Mouse (Mus musculus) MEL (cell line): Measurements from ENCODE around the gene Mgst3.

ENCODE experiments used
- CHD1 ChIP-seq: IDR thresholded peaks from 2 replicates; pipeline ENCODE4 v1.6.1; 2012; ENCODE audit warnings: low read depth, mild to moderate bottlenecking, inconsistent platforms, low read length, improper control_type of control experiment
- CTCF ChIP-seq, 3 experiments: IDR thresholded peaks in 2 of 3; conservative IDR thresholded peaks in 1 of 3; 2 replicates each; pipeline ENCODE4 v1.5.1; 2011 to 2012; ENCODE audit warnings: low read length in 3 of 3, low read depth in 2 of 3, mild to moderate bottlenecking in 2 of 3, improper control_type of control experiment in 1 of 3, inconsistent platforms in 1 of 3, mixed read lengths in 1 of 3, moderate library complexity in 1 of 3; ENCODE audit not compliant: control insufficient read depth in 1 of 3, insufficient read depth in 1 of 3, poor library complexity in 1 of 3, severe bottlenecking in 1 of 3
- KAT2A ChIP-seq: conservative IDR thresholded peaks from 2 replicates; pipeline ENCODE4 v1.6.1; 2012; ENCODE audit warnings: low read depth, low read length, improper control_type of control experiment, inconsistent platforms
- MYC ChIP-seq: IDR thresholded peaks from 2 replicates; pipeline ENCODE4 v1.6.1; 2011; ENCODE audit warnings: low read depth, mild to moderate bottlenecking, low read length, improper control_type of control experiment, moderate library complexity
- NELFE ChIP-seq: IDR thresholded peaks from 2 replicates; pipeline ENCODE4 v1.6.1; 2011; ENCODE audit warnings: low read depth, low read length, improper control_type of control experiment
- POLR2A ChIP-seq, 2 experiments: IDR thresholded peaks; 2 replicates each; pipeline ENCODE4 v1.6.1; 2011 to 2012; ENCODE audit warnings: low read length in 2 of 2, mild to moderate bottlenecking in 2 of 2, control low read depth in 1 of 2, improper control_type of control experiment in 1 of 2, low read depth in 1 of 2, moderate library complexity in 1 of 2; ENCODE audit not compliant: control insufficient read depth in 1 of 2, insufficient read depth in 1 of 2, poor library complexity in 1 of 2
- SIN3A ChIP-seq: IDR thresholded peaks from 2 replicates; pipeline ENCODE4 v1.6.1; 2012; ENCODE audit warnings: low read length, improper control_type of control experiment, inconsistent platforms
- TAL1 ChIP-seq: IDR thresholded peaks from 2 replicates; pipeline ENCODE4 v1.6.1; 2012; ENCODE audit warnings: mild to moderate bottlenecking, inconsistent platforms, low read length, moderate library complexity, mixed read lengths
- TCF12 ChIP-seq: IDR thresholded peaks from 2 replicates; pipeline ENCODE4 v1.6.1; 2014; ENCODE audit warnings: low read depth, mild to moderate bottlenecking, inconsistent platforms, low read length, improper control_type of control experiment, moderate library complexity
- ZKSCAN1 ChIP-seq: IDR thresholded peaks from 2 replicates; pipeline ENCODE4 v1.6.1; 2012; ENCODE audit warnings: low read depth, mild to moderate bottlenecking, inconsistent platforms, low read length, improper control_type of control experiment, moderate library complexity

DNA sequence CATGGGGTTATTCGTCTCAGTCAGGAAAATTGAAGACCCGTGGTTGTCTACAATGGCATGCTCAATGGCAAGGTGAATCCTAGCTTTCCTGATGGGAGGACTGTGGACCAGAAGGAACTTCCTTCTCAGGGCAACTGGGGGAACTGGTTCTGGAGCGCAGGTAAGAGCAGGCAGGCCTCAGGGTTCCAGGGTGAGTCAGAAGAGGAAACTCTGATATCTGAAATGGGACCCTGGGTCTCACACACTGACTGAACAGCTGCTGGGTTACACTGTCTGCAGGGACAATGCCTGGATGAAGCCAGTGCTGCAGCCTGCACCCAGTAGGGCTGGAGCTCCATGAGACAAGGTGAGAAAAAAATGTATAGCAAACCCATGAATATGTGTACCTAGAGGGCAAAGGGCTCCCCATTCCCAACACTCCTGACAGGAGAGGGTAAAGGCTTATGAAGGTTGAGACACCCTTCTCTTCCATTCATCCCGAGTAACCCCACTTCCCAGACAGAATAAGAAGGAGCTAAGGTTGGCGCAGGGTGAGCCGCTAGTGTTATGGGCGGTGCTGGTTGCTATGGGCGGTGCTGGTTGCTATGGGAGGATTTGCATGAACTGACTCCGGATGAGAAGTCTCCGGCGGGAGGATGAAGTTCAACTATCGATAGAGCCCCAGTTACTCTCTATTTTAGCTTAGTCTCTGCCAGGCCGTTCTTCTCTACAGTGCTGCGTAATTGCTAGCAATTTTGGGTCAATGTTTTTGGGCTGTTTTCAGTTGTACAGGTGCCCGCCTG, 19.4 kb downstream of the Mgst3 start:
- no peak for TF ChIP-seq CTCF (IDR thresholded peaks at IDR 0.05 in 2 of 3, conservative IDR thresholded peaks at IDR 0.05 in 1 of 3; ENCODE audit: control insufficient read depth in 1 of 3, insufficient read depth in 1 of 3, low read depth in 2 of 3, low read length in 3 of 3, poor library complexity in 1 of 3, severe bottlenecking in 1 of 3)
- TF ChIP-seq ZKSCAN1 = no peak
- no peak for TF ChIP-seq SIN3A
- TF ChIP-seq POLR2A (IDR thresholded peaks at IDR 0.05; ENCODE audit: control insufficient read depth in 1 of 2, insufficient read depth in 1 of 2, low read depth in 1 of 2, low read length in 2 of 2, poor library complexity in 1 of 2) = no peak
- TF ChIP-seq CHD1 = no peak
- TF ChIP-seq KAT2A = no peak
- TF ChIP-seq TAL1 = no peak
- no peak for TF ChIP-seq MYC
- TF ChIP-seq NELFE = no peak
- no peak for TF ChIP-seq TCF12
